Mouse (Mus musculus): Measurements from ENCODE around the gene Rasgrf1.

The Rasgrf1 gene

DNA sequence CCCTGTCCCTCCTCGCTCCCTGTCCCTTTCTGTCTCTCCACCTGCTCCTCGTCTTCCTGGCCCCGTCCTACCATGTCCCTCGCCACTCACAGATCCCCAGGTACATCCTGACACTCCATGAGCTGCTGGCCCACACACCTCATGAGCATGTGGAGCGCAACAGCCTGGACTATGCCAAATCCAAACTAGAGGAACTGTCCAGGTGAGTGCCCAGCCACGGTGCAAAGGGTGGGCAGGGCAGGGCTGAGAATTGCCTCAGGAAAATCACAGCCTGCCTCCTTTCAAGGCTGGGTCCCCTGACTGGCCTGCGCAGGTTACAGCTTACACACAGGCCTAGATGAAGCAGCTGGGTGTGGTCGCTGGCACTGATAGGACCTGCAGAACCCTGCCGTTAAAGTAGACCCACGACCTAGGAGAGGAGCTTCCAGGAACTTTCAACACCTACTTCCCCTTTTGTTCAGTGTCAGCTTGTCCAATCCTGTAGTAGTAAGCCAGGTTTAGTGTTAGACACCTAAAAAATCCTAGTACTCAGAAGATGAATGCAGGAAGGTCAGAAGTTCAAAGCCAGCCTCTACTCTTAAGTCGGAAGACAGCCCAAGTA, 61.3 kb downstream of the Rasgrf1 start:
- DNase-seq, result no peak

GRCm38 (mm10) chr9:89972321-89972720, 62.6 kb downstream of the Rasgrf1 start:
- no peak for DNase-seq

GRCm38 (mm10) chr9:89973856-89974255, 64.1 kb downstream of the Rasgrf1 start:
- DNase-seq, result no peak

GRCm38 (mm10) chr9:89974463-89974931, 64.8 kb downstream of the Rasgrf1 start:
- DNase-seq, result no peak

DNA sequence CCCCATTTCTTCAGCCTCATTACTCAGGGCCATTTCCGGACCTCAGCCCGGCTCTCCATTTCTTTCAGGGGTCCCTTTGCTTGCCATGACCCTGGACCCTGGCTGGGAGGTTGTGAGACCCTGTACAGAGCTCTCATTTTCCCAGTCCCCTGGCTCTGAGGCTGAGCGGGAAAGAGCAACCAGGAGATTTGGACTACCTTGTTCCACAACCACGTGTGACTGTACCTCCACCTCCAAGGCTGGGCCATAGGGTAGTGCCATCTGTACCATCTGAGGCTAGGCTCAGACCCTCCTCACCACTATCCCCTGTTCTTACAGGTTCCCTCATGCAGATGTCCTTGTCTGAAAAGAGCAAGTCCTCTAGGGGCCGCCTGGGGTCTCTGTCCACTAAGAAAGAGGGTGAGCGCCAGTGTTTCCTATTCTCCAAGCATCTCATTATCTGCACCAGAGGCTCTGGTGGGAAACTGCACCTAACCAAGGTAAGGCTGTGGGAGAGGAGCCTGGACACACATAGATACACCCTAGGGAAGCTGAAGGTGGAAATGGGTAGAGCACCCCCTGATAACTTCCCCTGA, 66.7 kb downstream of the Rasgrf1 start:
- DNase-seq, result no peak

GRCm38 (mm10) chr9:89979248-89979647, 69.5 kb downstream of the Rasgrf1 start:
- DNase-seq, result no peak

DNA sequence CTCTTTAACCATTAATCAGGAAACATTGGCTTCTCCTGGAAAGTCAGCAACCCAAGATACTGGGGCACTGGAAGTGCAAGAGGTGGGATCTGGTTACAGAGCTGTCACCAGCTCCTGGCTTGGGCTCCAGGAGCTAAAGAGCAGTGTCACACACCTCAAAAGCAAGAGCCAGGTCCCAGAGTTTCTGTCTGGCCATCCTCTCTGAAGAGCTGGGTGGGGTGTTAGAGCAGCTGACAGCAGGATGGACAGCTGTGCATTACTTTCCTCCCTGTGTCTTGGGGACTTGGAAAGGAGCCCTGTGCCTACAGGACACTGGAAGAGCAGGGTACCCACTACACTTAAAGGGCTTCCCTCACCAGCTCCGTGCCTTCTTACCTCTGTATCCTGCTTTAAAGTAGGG, 72.5 kb downstream of the Rasgrf1 start:
- DNase-seq, result no peak

DNA sequence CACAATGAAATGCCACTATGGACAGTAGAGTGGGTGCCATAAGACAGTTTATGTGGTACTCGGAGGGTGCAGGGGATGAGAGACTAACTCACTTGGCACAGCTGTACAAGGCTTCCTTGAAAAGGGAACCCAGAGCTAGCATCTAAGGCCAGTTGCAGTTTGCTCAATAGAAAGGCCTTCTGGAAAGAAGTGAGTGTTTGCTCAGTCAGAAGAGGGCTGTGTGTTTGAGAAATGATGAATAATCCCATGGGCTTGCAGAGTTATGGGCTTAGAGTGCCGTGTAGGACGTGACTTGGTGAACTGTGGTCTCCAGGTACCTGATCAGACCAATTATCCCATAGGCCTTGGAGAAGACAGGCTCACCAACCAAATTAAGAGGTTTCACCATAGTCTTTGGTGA, 78.3 kb downstream of the Rasgrf1 start:
- DNase-seq, result no peak

DNA sequence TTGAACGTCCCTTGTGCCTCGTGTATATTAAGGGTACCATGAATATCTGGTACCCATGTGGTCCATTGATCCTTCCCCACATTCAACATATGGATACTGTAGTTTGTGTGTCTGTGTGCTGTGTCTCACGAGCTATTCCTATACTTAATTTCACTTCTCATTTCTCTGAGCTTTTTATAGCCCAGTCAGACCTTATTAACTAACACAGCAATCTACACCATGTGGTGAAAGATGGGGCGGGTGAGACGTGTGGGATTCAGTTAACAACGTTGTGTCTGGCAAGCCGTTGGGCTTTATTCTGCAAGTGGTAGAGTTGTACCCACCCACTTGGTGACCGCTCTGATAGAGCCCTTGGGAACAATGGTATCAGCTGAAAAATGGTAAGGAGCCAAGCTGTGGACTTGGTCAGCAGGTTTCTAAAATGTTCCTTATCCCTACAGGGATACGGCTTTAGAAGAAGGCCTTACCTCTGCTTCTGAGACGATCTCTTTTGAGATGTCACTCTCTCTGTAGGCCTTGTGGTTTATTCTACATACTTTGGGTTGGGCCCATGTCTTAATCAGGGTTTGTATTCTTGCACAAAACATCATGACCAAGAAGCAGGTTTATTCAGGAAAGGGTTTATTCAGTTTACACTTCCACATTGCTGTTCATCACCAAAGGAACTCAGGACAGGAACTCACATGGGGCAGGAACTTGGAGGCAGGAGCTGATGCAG, 79.3 kb downstream of the Rasgrf1 start:
- no peak for DNase-seq

GRCm38 (mm10) chr9:90006432-90006831, 96.7 kb downstream of the Rasgrf1 start:
- no peak for DNase-seq

DNA sequence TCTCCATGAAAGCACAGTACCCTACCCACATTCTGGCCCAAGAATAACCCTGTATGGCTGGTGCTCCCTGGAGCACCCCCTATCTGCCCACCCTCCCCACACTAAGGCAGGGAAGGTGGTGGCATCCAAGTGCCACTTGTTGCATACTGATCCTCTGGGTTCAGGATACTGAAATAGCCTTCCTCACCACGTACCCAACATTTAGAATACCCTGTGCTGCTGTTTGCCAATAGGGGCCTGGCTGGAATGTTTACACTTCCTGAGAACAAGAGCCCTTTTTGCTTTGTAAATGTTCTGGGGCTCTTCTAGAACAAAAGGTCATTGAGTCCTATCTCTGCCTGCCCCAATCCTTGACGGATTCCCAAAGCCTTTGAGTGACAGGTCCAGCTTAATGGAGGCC, 97.4 kb downstream of the Rasgrf1 start:
- DNase-seq, result no peak

GRCm38 (mm10) chr9:90008138-90008537, 98.4 kb downstream of the Rasgrf1 start:
- no peak for DNase-seq

DNA sequence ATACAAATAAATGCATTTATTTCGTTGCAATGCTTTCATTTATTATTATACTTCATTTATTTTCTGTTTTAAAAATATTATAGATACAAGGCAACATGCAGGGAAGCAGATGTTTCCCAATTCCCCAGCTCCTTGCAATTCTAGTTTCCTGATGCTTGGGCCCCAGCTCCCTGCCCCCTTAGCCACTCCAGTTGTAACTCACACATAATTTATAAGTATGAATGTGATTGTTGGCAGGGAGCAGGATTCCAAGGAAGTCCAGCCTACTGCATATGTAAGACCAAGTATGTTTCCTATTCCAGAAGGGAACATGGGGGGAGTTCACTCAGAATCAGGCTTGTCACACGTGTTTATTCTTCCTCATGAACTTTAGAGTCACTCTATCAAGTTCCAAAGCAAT, 102.1 kb downstream of the Rasgrf1 start:
- peak in 1 of 2 experiments; percentile 2 for DNase-seq

DNA sequence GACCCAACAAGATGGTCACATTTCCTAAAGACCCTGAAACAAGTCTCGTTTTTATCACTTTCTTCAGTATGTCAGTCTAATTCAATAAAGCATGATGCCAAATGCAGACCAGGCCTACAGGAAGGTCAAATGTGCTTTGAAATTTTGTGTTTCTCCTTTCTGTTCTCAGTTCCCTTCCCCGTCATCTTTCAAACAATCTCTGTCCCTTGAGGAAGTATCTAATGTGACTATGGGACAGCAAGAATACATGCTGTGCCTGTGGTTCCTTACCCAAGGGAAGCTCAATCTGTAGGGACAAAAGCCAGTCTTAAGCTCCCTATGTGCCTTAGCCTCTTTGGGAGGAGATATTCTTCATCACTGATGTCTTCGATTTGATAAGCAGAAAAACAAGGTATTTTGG, 104.9 kb downstream of the Rasgrf1 start:
- DNase-seq, result no peak

DNA sequence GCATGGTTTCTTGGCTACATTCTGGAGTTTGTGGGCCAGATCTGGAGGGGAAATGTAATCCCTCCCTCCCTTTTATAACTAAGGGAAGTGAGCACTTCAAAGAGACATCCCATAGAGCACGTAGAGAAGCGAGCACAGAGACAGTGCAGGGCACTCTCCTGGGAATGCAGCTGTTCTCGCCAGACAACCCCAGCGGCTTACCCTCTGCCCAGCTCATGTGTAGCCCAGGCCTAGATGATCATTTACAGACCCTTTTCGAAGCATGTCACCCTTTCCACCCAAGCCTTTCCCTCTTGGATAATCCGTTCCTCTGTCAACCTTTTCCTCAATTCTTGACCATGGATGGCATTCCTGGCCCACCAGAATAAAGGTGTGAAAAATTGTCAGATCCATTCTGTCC, 106.5 kb downstream of the Rasgrf1 start:
- no peak for DNase-seq

GRCm38 (mm10) chr9:90020866-90021265, 111.2 kb downstream of the Rasgrf1 start:
- no peak for DNase-seq

DNA sequence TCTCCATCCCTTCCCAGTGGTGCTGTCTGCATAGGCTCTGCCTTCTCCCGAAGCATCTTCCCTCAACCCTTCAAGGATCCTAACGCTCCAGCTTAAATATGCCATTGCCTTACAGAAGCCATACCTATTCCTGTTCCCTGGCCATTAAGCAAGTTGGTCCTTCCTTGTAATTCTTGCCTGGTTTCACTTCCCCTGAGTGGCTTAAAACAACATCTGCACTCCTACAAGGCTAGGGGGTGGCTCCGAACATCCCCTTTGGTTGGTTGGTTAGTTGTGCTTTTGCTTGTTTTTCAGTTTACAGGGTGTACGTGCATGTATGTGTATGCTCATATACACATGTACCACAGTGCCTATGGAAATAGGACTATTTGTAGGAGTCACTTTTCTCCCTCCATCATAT, 111.7 kb downstream of the Rasgrf1 start:
- DNase-seq, result no peak

- DNase-seq, result no peak
These were observed 118.0 kb downstream of the Rasgrf1 start for GRCm38 (mm10) chr9:90027709-90028108.

GRCm38 (mm10) chr9:90033922-90034321, 124.2 kb downstream of the Rasgrf1 start:
- DNase-seq, result no peak

GRCm38 (mm10) chr9:90035168-90035567, 125.5 kb downstream of the Rasgrf1 start:
- DNase-seq, result no peak

DNA sequence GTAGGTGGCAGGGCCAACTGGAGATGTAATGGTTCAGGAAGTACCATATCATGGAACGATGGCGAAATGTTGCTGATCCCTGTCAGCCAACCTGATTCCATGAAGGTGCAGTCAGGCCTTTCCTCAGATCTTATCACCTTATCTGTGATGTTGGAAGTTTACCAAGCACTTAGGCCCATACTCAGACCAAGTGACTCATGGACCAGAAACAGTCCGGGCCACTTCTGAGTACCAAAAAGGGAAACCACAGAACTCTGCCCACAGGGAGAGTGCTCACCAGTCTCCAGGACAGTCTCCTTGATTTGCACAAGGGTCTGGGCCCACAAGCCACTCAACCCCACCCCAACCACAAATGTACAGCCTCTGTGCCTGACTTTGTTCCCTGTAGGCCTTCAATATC, 126.1 kb downstream of the Rasgrf1 start:
- no peak for DNase-seq

GRCm38 (mm10) chr9:90036313-90036712, 126.6 kb downstream of the Rasgrf1 start:
- no peak for DNase-seq

GRCm38 (mm10) chr9:90038535-90038934, 128.8 kb downstream of the Rasgrf1 start:
- DNase-seq, result no peak

DNA sequence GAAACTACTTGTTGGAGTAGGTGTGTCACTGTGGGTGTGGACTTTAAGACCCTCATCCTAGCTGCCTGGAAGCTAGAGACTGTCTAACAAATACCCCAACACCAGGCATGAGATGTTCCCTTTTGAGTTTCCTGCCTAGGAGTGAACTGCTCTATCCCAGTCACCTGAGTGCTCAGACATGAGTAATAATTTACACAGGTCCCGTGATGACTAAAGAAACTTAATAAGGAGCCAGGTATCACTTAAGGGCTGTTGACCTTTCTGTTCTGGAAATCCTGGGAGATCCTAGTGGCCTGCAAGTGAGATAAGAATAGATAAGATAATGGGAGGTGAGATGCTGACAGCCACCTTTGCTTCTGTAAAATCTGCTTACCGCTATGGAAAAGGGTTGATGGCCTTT, 131.2 kb downstream of the Rasgrf1 start:
- DNase-seq, result no peak
